Mouse (Mus musculus) MEL (cell line): ENCODE data around the gene Zscan22. TPM values are rescaled to one million over a fixed set of nuclear protein-coding genes. Genes with fewer than 3 reads are reported as not detected.

Source experiments
- DNase-seq: peaks from one replicate; pipeline ENCODE4 v3.0.0; 2011; ENCODE audit warnings: low read depth, low spot score
- H3K27ac ChIP-seq: 2 replicates; pipeline ENCODE4 v1.5.1; 2012; ENCODE audit warnings: low read depth, mild to moderate bottlenecking, control low read depth, low read length, moderate library complexity; ENCODE audit not compliant: control insufficient read depth
- H3K27me3 ChIP-seq, 2 experiments: fragments of 150-350 bp in 1 of 2; sonication (generic) in 1 of 2; 2 replicates each; pipeline ENCODE4 v1.6.1; 2012; ENCODE audit warnings: low read length in 2 of 2, mild to moderate bottlenecking in 2 of 2, improper control_type of control experiment in 1 of 2, moderate library complexity in 1 of 2; ENCODE audit not compliant: insufficient read depth in 2 of 2, control insufficient read depth in 1 of 2
- H3K36me3 ChIP-seq, 2 experiments: 2 replicates each; pipeline ENCODE4 v1.6.1; 2012 to 2014; ENCODE audit warnings: low read length in 2 of 2, improper control_type of control experiment in 1 of 2, inconsistent platforms in 1 of 2, mild to moderate bottlenecking in 1 of 2; ENCODE audit not compliant: insufficient read depth in 2 of 2, control insufficient read depth in 1 of 2
- H3K4me1 ChIP-seq, 2 experiments: fragments of 150-350 bp in 1 of 2; sonication (generic) in 1 of 2; 2 replicates each; pipeline ENCODE4 v1.6.1; 2012; ENCODE audit warnings: low read length in 2 of 2, improper control_type of control experiment in 1 of 2, mild to moderate bottlenecking in 1 of 2; ENCODE audit not compliant: insufficient read depth in 2 of 2, control insufficient read depth in 1 of 2
- H3K4me3 ChIP-seq, 2 experiments: fragments of 150-350 bp in 1 of 2; sonication (generic) in 1 of 2; 2 replicates each; pipeline ENCODE4 v1.5.1; 2012; ENCODE audit warnings: low read depth in 2 of 2, low read length in 2 of 2, mild to moderate bottlenecking in 2 of 2, moderate library complexity in 2 of 2, control low read depth in 1 of 2, improper control_type of control experiment in 1 of 2; ENCODE audit not compliant: control insufficient read depth in 1 of 2, insufficient read depth in 1 of 2
- H3K79me2 ChIP-seq: 2 replicates; pipeline ENCODE4 v1.6.1; 2012; ENCODE audit warnings: mild to moderate bottlenecking, low read length, moderate library complexity; ENCODE audit not compliant: control insufficient read depth, poor library complexity, insufficient read depth
- H3K9ac ChIP-seq: 2 replicates; pipeline ENCODE4 v1.6.1; 2012; ENCODE audit warnings: low read depth, mild to moderate bottlenecking, control low read depth, low read length, moderate library complexity; ENCODE audit not compliant: control insufficient read depth, poor library complexity, severe bottlenecking
- H3K9me3 ChIP-seq: fragments of 150-350 bp; sonication (generic); replicated peaks from 2 replicates; pipeline ENCODE4 v1.6.1; 2012; ENCODE audit warnings: mild to moderate bottlenecking, low read length, improper control_type of control experiment, moderate library complexity; ENCODE audit not compliant: insufficient read depth
- BHLHE40 ChIP-seq: IDR thresholded peaks from 2 replicates; pipeline ENCODE4 v1.6.1; 2012; ENCODE audit warnings: low read depth, mild to moderate bottlenecking, inconsistent platforms, low read length, improper control_type of control experiment, borderline replicate concordance
- CHD2 ChIP-seq: IDR thresholded peaks from 2 replicates; pipeline ENCODE4 v1.6.1; 2011; ENCODE audit warnings: low read length, improper control_type of control experiment
- CTCF ChIP-seq, 3 experiments: IDR thresholded peaks in 2 of 3; conservative IDR thresholded peaks in 1 of 3; 2 replicates each; pipeline ENCODE4 v1.5.1; 2011 to 2012; ENCODE audit warnings: low read length in 3 of 3, low read depth in 2 of 3, mild to moderate bottlenecking in 2 of 3, improper control_type of control experiment in 1 of 3, inconsistent platforms in 1 of 3, mixed read lengths in 1 of 3, moderate library complexity in 1 of 3; ENCODE audit not compliant: control insufficient read depth in 1 of 3, insufficient read depth in 1 of 3, poor library complexity in 1 of 3, severe bottlenecking in 1 of 3
- E2F4 ChIP-seq: IDR thresholded peaks from 2 replicates; pipeline ENCODE4 v1.6.1; 2011; ENCODE audit warnings: low read depth, low read length, improper control_type of control experiment, borderline replicate concordance
- ELF1 ChIP-seq: IDR thresholded peaks from 2 replicates; pipeline ENCODE4 v1.6.1; 2014; ENCODE audit warnings: low read depth, mild to moderate bottlenecking, inconsistent platforms, low read length, improper control_type of control experiment, moderate library complexity
- EP300 ChIP-seq, 2 experiments: IDR thresholded peaks; 2 replicates each; pipeline ENCODE4 v1.6.1; 2011; ENCODE audit warnings: improper control_type of control experiment in 2 of 2, low read length in 2 of 2, low read depth in 1 of 2, mild to moderate bottlenecking in 1 of 2
- ETS1 ChIP-seq: IDR thresholded peaks from 2 replicates; pipeline ENCODE4 v1.6.1; 2012; ENCODE audit warnings: low read depth, mild to moderate bottlenecking, inconsistent platforms, low read length, improper control_type of control experiment, moderate library complexity
- GATA1 ChIP-seq: IDR thresholded peaks from 2 replicates; pipeline ENCODE4 v1.6.1; 2011; ENCODE audit warnings: low read depth, low read length, improper control_type of control experiment
- HCFC1 ChIP-seq: IDR thresholded peaks from 2 replicates; pipeline ENCODE4 v1.6.1; 2012; ENCODE audit warnings: low read depth, mild to moderate bottlenecking, inconsistent platforms, low read length, improper control_type of control experiment, moderate library complexity
- JUND ChIP-seq: IDR thresholded peaks from 2 replicates; pipeline ENCODE4 v1.6.1; 2011; ENCODE audit warnings: low read depth, mild to moderate bottlenecking, improper control_type of control experiment, low read length
- KAT2A ChIP-seq: conservative IDR thresholded peaks from 2 replicates; pipeline ENCODE4 v1.6.1; 2012; ENCODE audit warnings: low read depth, low read length, improper control_type of control experiment, inconsistent platforms
- MAFK ChIP-seq: IDR thresholded peaks from 2 replicates; pipeline ENCODE4 v1.6.1; 2011; ENCODE audit warnings: low read depth, mild to moderate bottlenecking, low read length, improper control_type of control experiment, borderline replicate concordance
- MAX ChIP-seq: IDR thresholded peaks from 2 replicates; pipeline ENCODE4 v1.6.1; 2011; ENCODE audit warnings: low read length, improper control_type of control experiment
- MEF2A ChIP-seq: IDR thresholded peaks from 2 replicates; pipeline ENCODE4 v1.6.1; 2014; ENCODE audit warnings: low read depth, mild to moderate bottlenecking, inconsistent platforms, low read length, improper control_type of control experiment; ENCODE audit not compliant: poor library complexity, insufficient replicate concordance, severe bottlenecking; ENCODE audit errors: extremely low read depth
- MYB ChIP-seq: IDR thresholded peaks from 2 replicates; pipeline ENCODE4 v1.6.1; 2011; ENCODE audit warnings: mild to moderate bottlenecking, low read depth, low read length, improper control_type of control experiment
- MYC ChIP-seq: IDR thresholded peaks from 2 replicates; pipeline ENCODE4 v1.6.1; 2011; ENCODE audit warnings: low read depth, mild to moderate bottlenecking, low read length, improper control_type of control experiment, moderate library complexity
- NELFE ChIP-seq: IDR thresholded peaks from 2 replicates; pipeline ENCODE4 v1.6.1; 2011; ENCODE audit warnings: low read depth, low read length, improper control_type of control experiment
- NRF1 ChIP-seq: IDR thresholded peaks from 2 replicates; pipeline ENCODE4 v1.6.1; 2014; ENCODE audit warnings: low read depth, mild to moderate bottlenecking, inconsistent platforms, low read length, improper control_type of control experiment, moderate library complexity; ENCODE audit not compliant: poor library complexity, insufficient read depth, severe bottlenecking
- POLR2A ChIP-seq, 2 experiments: IDR thresholded peaks; 2 replicates each; pipeline ENCODE4 v1.6.1; 2011 to 2012; ENCODE audit warnings: low read length in 2 of 2, mild to moderate bottlenecking in 2 of 2, control low read depth in 1 of 2, improper control_type of control experiment in 1 of 2, low read depth in 1 of 2, moderate library complexity in 1 of 2; ENCODE audit not compliant: control insufficient read depth in 1 of 2, insufficient read depth in 1 of 2, poor library complexity in 1 of 2
- POLR2AphosphoS2 ChIP-seq: IDR thresholded peaks from 2 replicates; pipeline ENCODE4 v1.6.1; 2011; ENCODE audit warnings: low read length, improper control_type of control experiment
- POLR2AphosphoS5 ChIP-seq: IDR thresholded peaks from 2 replicates; pipeline ENCODE4 v1.6.1; 2012; ENCODE audit warnings: low read depth, borderline replicate concordance, mild to moderate bottlenecking, inconsistent platforms, low read length, moderate library complexity, mixed read lengths
- SIN3A ChIP-seq: IDR thresholded peaks from 2 replicates; pipeline ENCODE4 v1.6.1; 2012; ENCODE audit warnings: low read length, improper control_type of control experiment, inconsistent platforms
- TAL1 ChIP-seq: IDR thresholded peaks from 2 replicates; pipeline ENCODE4 v1.6.1; 2012; ENCODE audit warnings: mild to moderate bottlenecking, inconsistent platforms, low read length, moderate library complexity, mixed read lengths
- TBP ChIP-seq: IDR thresholded peaks from 2 replicates; pipeline ENCODE4 v1.8.0; 2011; ENCODE audit warnings: low read depth, low read length, improper control_type of control experiment
- TCF12 ChIP-seq: IDR thresholded peaks from 2 replicates; pipeline ENCODE4 v1.6.1; 2014; ENCODE audit warnings: low read depth, mild to moderate bottlenecking, inconsistent platforms, low read length, improper control_type of control experiment, moderate library complexity
- UBTF ChIP-seq: IDR thresholded peaks from 2 replicates; pipeline ENCODE4 v1.6.1; 2012; ENCODE audit warnings: low read depth, mild to moderate bottlenecking, inconsistent platforms, low read length, improper control_type of control experiment, moderate library complexity, borderline replicate concordance; ENCODE audit not compliant: insufficient read depth
- USF1 ChIP-seq: IDR thresholded peaks from 2 replicates; pipeline ENCODE4 v1.6.1; 2014; ENCODE audit warnings: low read depth, mild to moderate bottlenecking, inconsistent platforms, low read length, improper control_type of control experiment, moderate library complexity
- USF2 ChIP-seq, 2 experiments: IDR thresholded peaks; 2 replicates each; pipeline ENCODE4 v1.6.1; 2011 to 2012; ENCODE audit warnings: improper control_type of control experiment in 2 of 2, low read length in 2 of 2, borderline replicate concordance in 1 of 2, inconsistent platforms in 1 of 2, low read depth in 1 of 2, mild to moderate bottlenecking in 1 of 2; ENCODE audit not compliant: insufficient read depth in 1 of 2
- ZC3H11A ChIP-seq: IDR thresholded peaks from 2 replicates; pipeline ENCODE4 v1.6.1; 2012; ENCODE audit warnings: low read depth, mild to moderate bottlenecking, inconsistent platforms, low read length, improper control_type of control experiment
- ZKSCAN1 ChIP-seq: IDR thresholded peaks from 2 replicates; pipeline ENCODE4 v1.6.1; 2012; ENCODE audit warnings: low read depth, mild to moderate bottlenecking, inconsistent platforms, low read length, improper control_type of control experiment, moderate library complexity
- ZMIZ1 ChIP-seq: IDR thresholded peaks from 2 replicates; pipeline ENCODE4 v1.6.1; 2012; ENCODE audit warnings: low read depth, mild to moderate bottlenecking, inconsistent platforms, low read length, improper control_type of control experiment, moderate library complexity
- ZNF384 ChIP-seq: IDR thresholded peaks from 2 replicates; pipeline ENCODE4 v1.6.1; 2012; ENCODE audit warnings: low read depth, mild to moderate bottlenecking, inconsistent platforms, low read length, improper control_type of control experiment
- polyA plus RNA-seq, 2 experiments: library from polyadenylated mRNA; stranded (reverse) in 1 of 2; unstranded in 1 of 2; fragments of >175 nt in 1 of 2; fragments of >200 nt in 1 of 2; gene quantifications; 2 replicates each; pipeline versions ENCODE4 v1.2.1 to v1.2.4; 2012; ENCODE audit warnings: low replicate concordance in 2 of 2, low read depth in 1 of 2; ENCODE audit not compliant: insufficient read length in 2 of 2, insufficient read depth in 1 of 2, missing spikeins in 1 of 2
- total RNA-seq: library from RNA; depleted of rRNA; stranded (reverse); fragments of 300-350 nt; gene quantifications from 2 replicates; pipeline ENCODE4 v1.2.3, GENCODE M21; 2012

Gene Zscan22
- total and polyA plus RNA-seq, 3 experiments = 2.5 to 7.1 TPM; not detected in 1

DNA sequence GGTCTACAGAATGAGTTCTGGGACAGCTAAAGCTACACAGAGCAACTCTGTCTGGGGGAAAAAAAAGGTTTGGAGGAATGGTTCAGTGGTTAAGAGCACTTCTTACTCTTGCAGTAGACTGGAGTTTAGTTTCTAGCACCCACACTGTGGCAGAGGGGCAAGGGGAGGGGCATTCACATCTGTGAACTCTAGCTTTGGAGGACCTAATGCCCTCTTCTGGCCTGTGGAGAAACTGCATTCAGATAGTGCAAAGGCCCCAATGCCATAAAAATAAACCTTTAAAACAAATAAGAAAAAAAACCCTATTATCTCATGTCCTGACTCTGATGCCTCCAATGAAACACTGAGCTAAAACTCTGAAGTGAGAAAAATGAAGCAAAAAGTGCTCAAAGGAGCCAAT, 45.9 kb downstream of the Zscan22 start (continued):
- peak; percentile 42 to 64 (median 59) for TF ChIP-seq CTCF (IDR thresholded peaks at IDR 0.05 in 2 of 3, conservative IDR thresholded peaks at IDR 0.05 in 1 of 3; ENCODE audit: control insufficient read depth in 1 of 3, insufficient read depth in 1 of 3, low read depth in 2 of 3, low read length in 3 of 3, poor library complexity in 1 of 3, severe bottlenecking in 1 of 3)
- no peak for TF ChIP-seq NRF1
- no peak for TF ChIP-seq TCF12

- Histone ChIP-seq H3K27me3 (no peaks in the 10 kb centered on the region; a peak in 1 of 4 replicates), H3K4me3 (peak overlapping the region; percentile 70 to 80), H3K9me3 (no peaks in the 10 kb centered on the region), H3K79me2 (no peaks in the 10 kb centered on the region; the same call in 1 of the 2 replicates), H3K36me3 (no peaks in the 10 kb centered on the region), H3K9ac (peak overlapping the region; percentile 83), H3K27ac (peak overlapping the region; percentile 68), H3K4me1 (peaks cover 0 to 14% of the 10 kb centered on the region in 2 experiments; a peak in 2 of 4 replicates)
- peak; percentile 95 for DNase-seq
- peak; percentile 53; the same call in 1 of the 2 replicates for TF ChIP-seq NRF1
- no peak for TF ChIP-seq CTCF (IDR thresholded peaks at IDR 0.05 in 2 of 3, conservative IDR thresholded peaks at IDR 0.05 in 1 of 3; ENCODE audit: control insufficient read depth in 1 of 3, insufficient read depth in 1 of 3, low read depth in 2 of 3, low read length in 3 of 3, poor library complexity in 1 of 3, severe bottlenecking in 1 of 3)
- no peak for TF ChIP-seq USF1
- peak; percentile 78; the same call in 1 of the 2 replicates for TF ChIP-seq E2F4
- TF ChIP-seq ETS1 = no peak
- no peak for TF ChIP-seq CHD2
- TF ChIP-seq POLR2A (IDR thresholded peaks at IDR 0.05; ENCODE audit: control insufficient read depth in 1 of 2, insufficient read depth in 1 of 2, low read depth in 1 of 2, low read length in 2 of 2, poor library complexity in 1 of 2) = peak in 1 of 2 experiments; percentile 86; a peak in 3 of 4 replicates
- TF ChIP-seq BHLHE40 = no peak
- no peak for TF ChIP-seq ZMIZ1
- peak; percentile 88 for TF ChIP-seq MYC
- TF ChIP-seq NELFE = peak; percentile 54
- TF ChIP-seq ZNF384 = no peak
- TF ChIP-seq KAT2A = peak; percentile 35; the same call in 1 of the 2 replicates
- TF ChIP-seq TBP = 0 out of 2 replicates have a peak, but pooled peaks have one; percentile 60
- peak; percentile 74 for TF ChIP-seq MAX
- TF ChIP-seq USF2 (IDR thresholded peaks at IDR 0.05; ENCODE audit: borderline replicate concordance in 1 of 2, insufficient read depth in 1 of 2, low read depth in 1 of 2, low read length in 2 of 2) = no peak
- no peak for TF ChIP-seq UBTF
- TF ChIP-seq MAFK = no peak
- peak; percentile 64 for TF ChIP-seq ELF1
- no peak for TF ChIP-seq MYB
- no peak for TF ChIP-seq ZC3H11A
- TF ChIP-seq JUND = no peak
- TF ChIP-seq MEF2A = no peak
- TF ChIP-seq GATA1 = no peak
- no peak for TF ChIP-seq EP300 (IDR thresholded peaks at IDR 0.05; ENCODE audit: low read depth in 1 of 2, low read length in 2 of 2)
- peak; percentile 57 for TF ChIP-seq POLR2AphosphoS2
- TF ChIP-seq POLR2AphosphoS5 = no peak
- TF ChIP-seq SIN3A = peak; percentile 83
- no peak for TF ChIP-seq ZKSCAN1
- no peak for TF ChIP-seq TAL1
- peak; percentile 81 for TF ChIP-seq HCFC1
Observed at GRCm38 (mm10) chr7:12949032-12949871, 51.6 kb downstream of the Zscan22 start.
